Mouse (Mus musculus) adrenal gland, postnatal 25 days (tissue): ENCODE measurements around the gene Tarbp2. TPM values are rescaled to one million over a fixed set of nuclear protein-coding genes. Genes with fewer than 3 reads are reported as not detected.
A peak's percentile ranks its signal among the peaks of the same experiment; 100 is the strongest.

Source experiments
- DNase-seq: peaks from one replicate; pipeline ENCODE4 v3.0.0; 2021; ENCODE audit warnings: mixed read lengths
- total RNA-seq: library from RNA; stranded (reverse); gene quantifications from 2 replicates; pipeline ENCODE4 v1.2.3, GENCODE M21; 2021

Tarbp2 gene
- total RNA-seq, 1 experiment from 2014 or later: 48.9 TPM

- DNase-seq: no peak
Measured at GRCm38 (mm10) chr15:102505770-102506463, 12.1 kb upstream of the Tarbp2 start.

GRCm38 (mm10) chr15:102506464-102506830 is 11.5 kb upstream of the Tarbp2 start:
- DNase-seq: no peak

- DNase-seq: no peak
Measured at GRCm38 (mm10) chr15:102506864-102507263, 11.1 kb upstream of the Tarbp2 start.

GRCm38 (mm10) chr15:102507561-102507960 is 10.4 kb upstream of the Tarbp2 start:
- no peak for DNase-seq

GRCm38 (mm10) chr15:102508336-102508735 is 9.7 kb upstream of the Tarbp2 start:
- DNase-seq: no peak

- no peak for DNase-seq
Measured at GRCm38 (mm10) chr15:102510110-102510509, 7.9 kb upstream of the Tarbp2 start.

GRCm38 (mm10) chr15:102510590-102511284 is 7.3 kb upstream of the Tarbp2 start:
- peak; percentile 90 for DNase-seq

GRCm38 (mm10) chr15:102511285-102511833 is 6.6 kb upstream of the Tarbp2 start:
- no peak for DNase-seq

GRCm38 (mm10) chr15:102512010-102512409 is 6.0 kb upstream of the Tarbp2 start:
- no peak for DNase-seq

- DNase-seq: no peak
Measured at GRCm38 (mm10) chr15:102512471-102512870, 5.5 kb upstream of the Tarbp2 start.

- no peak for DNase-seq
Measured at GRCm38 (mm10) chr15:102513004-102513403, 5.0 kb upstream of the Tarbp2 start.

- no peak for DNase-seq
Measured at GRCm38 (mm10) chr15:102515261-102515660, 2.7 kb upstream of the Tarbp2 start.

- DNase-seq: no peak
Measured at GRCm38 (mm10) chr15:102515791-102516190, 2.2 kb upstream of the Tarbp2 start.

- no peak for DNase-seq
Measured at GRCm38 (mm10) chr15:102516293-102516692, 1.7 kb upstream of the Tarbp2 start.

GRCm38 (mm10) chr15:102516728-102517404 is 1.1 kb upstream of the Tarbp2 start, which contains the start of gene Map3k12:
Gene Map3k12, minus strand, starts transcription at chr15:102517064.
- peak; percentile 79 for DNase-seq

- DNase-seq: no peak
Measured at GRCm38 (mm10) chr15:102517631-102517975, 389 bp upstream of the Tarbp2 start.

GRCm38 (mm10) chr15:102518859-102519201 is 838 bp downstream of the Tarbp2 start:
- no peak for DNase-seq

GRCm38 (mm10) chr15:102519211-102520141 is 1.5 kb downstream of the Tarbp2 start:
- no peak for DNase-seq

- no peak for DNase-seq
Measured at GRCm38 (mm10) chr15:102520416-102520815, 2.4 kb downstream of the Tarbp2 start.

- no peak for DNase-seq
Measured at GRCm38 (mm10) chr15:102521480-102521879, 3.5 kb downstream of the Tarbp2 start.

GRCm38 (mm10) chr15:102524892-102525485 is 7.0 kb downstream of the Tarbp2 start, which contains the start of gene Npff:
Gene Npff, minus strand, starts transcription at chr15:102524942.
- DNase-seq: peak; percentile 71
